In the genomic region with DNA sequence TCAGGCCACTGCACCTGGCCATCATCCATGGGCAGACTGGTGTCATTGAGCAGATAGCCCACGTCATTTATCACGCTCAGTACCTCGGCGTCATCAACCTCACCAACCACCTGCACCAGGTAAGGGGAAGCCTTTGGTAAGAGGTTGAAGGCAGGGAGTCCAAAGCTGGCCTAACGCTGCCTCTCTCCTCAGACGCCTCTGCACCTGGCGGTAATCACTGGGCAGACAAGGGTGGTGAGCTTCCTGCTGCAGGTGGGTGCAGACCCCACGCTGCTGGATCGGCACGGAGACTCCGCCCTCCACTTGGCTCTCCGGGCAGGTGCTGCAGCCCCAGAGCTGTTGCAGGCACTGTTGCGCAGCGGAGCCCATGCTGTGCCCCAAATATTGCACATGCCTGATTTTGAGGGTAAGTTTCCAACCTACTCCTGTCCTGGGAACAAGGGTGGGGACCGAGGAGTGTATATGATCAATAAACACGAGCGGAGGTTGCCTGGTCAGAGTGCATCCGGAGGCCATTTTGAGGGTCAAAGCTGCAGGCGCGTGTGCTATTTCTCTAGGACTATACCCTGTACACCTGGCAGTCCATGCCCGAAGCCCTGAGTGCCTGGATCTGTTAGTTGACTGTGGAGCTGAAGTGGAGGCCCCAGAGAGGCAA, we compare ENCODE assay signal across 11 mouse cellular contexts. TPM values are rescaled to one million over a fixed set of nuclear protein-coding genes. Genes with fewer than 3 reads are reported as not detected.
DNase-seq lines count a peak whose midpoint lies in the region; ATAC-seq lines count a peak whose summit lies in the region.
"Had no signal": no experiment of that assay in that cellular context is flagged by ENCODE, and none has a peak within 500 bp of the region (broad histone marks: within the 10 kb centered on the region; RNA-seq: fewer than 3 reads in every experiment).

No protein-coding gene starts in this region.

- DNase-seq in gastrocnemius, postnatal 14 days: peak; percentile 4
- no peak for DNase-seq in gastrocnemius, adult 8-10 months (ENCODE audit: low spot score in 2 of 2)
- peak; percentile 21 for DNase-seq in urinary bladder, adult 2 months (ENCODE audit: low spot score)
- DNase-seq in urinary bladder, postnatal 4 days (ENCODE audit: low spot score in 2 of 2): no peak
- no peak for DNase-seq in urinary bladder, postnatal 25 days (ENCODE audit: low spot score)

- peaks cover 45% of the 10 kb centered on the region for H3K27me3 ChIP-seq in megakaryocyte, embryonic 14.5 days (replicated peaks)

- peaks cover 43% of the 10 kb centered on the region for H3K4me1 ChIP-seq in megakaryocyte, embryonic 14.5 days

- H3K4me3 ChIP-seq in megakaryocyte, embryonic 14.5 days (replicated peaks): peak overlapping the region; percentile 40

- no peaks in the 10 kb centered on the region for H3K9me3 ChIP-seq in megakaryocyte, embryonic 14.5 days
- H3K9me3 ChIP-seq: forebrain, embryonic 12.5 days; hindbrain, embryonic 13.5 days; limb, embryonic 15.5 days had no signal

- peaks cover 66% of the 10 kb centered on the region for H3K36me3 ChIP-seq in megakaryocyte, embryonic 14.5 days (replicated peaks; ENCODE audit: low read length)
- H3K36me3 ChIP-seq: forebrain, embryonic 12.5 days had no signal

- ATAC-seq in megakaryocyte, adult 5-6 weeks (ENCODE audit: poor library complexity, severe bottlenecking): no peak
- ATAC-seq in erythroid progenitor cell, adult 5-6 weeks (replicated peaks; ENCODE audit: low FRiP score, poor library complexity, severe bottlenecking): no peak

- intact Hi-C loops in gastrocnemius, postnatal 14 days (cut with DNase I; ENCODE audit: low total_unique reads): no loop called here

RNA-seq across cellular contexts. Expression of gene Nfkb2, which starts 5.7 kb away (rescaled TPM):
- total RNA-seq in gastrocnemius, postnatal 14 days (2021): 10 to 100 TPM in 1 of 2 experiments, 1 to 10 TPM in 1; 9.6 to 10.4 TPM
- total RNA-seq in gastrocnemius, adult 8-10 months (2022): 10 to 100 TPM in 1 of 4 experiments, 1 to 10 TPM in 3; 8.7 to 10.5 (median 9.3) TPM
- 32.0 and 46.7 TPM in 2 replicates for polyA plus RNA-seq in megakaryocyte, embryonic 14.5 days (2012; ENCODE audit: insufficient read depth, low replicate concordance)
- 8.1 and 10.0 TPM in 2 replicates for total RNA-seq in megakaryocyte, adult 5-6 weeks (2015)
- 14.6 and 20.3 TPM in 2 replicates for total RNA-seq in megakaryocyte, adult 5-6 weeks (2017)
- 23.0 and 24.7 TPM in 2 replicates for polyA plus RNA-seq in urinary bladder, adult 2 months (2012; rRNA removed)
- total RNA-seq in erythroid progenitor cell, adult 5-6 weeks (2015; ENCODE audit: low replicate concordance): 1.1 and 1.7 TPM in 2 replicates
- 1.2 and 1.9 TPM in 2 replicates for total RNA-seq in erythroid progenitor cell, adult 5-6 weeks (2017; ENCODE audit: low replicate concordance)

RNA-seq across cellular contexts. Expression of gene Psd, which starts 17.2 kb away (rescaled TPM):
- 1 to 10 TPM; 1.4 to 1.9 TPM for total RNA-seq in gastrocnemius, postnatal 14 days (2021)
- under 1 TPM in 2 of 4 experiments, not detected in 2; 0.15 to 0.19 TPM for total RNA-seq in gastrocnemius, adult 8-10 months (2022)
- 0.19 TPM in 1 of 2 replicates, not detected in the other for polyA plus RNA-seq in megakaryocyte, embryonic 14.5 days (2012; ENCODE audit: insufficient read depth, low replicate concordance)
- 0.11 and 0.36 TPM in 2 replicates for total RNA-seq in megakaryocyte, adult 5-6 weeks (2015)
- not detected in 2 replicates for total RNA-seq in megakaryocyte, adult 5-6 weeks (2017)
- polyA plus RNA-seq in urinary bladder, adult 2 months (2012; rRNA removed): 156 and 191 TPM in 2 replicates
- not detected in 2 replicates for total RNA-seq in erythroid progenitor cell, adult 5-6 weeks (2015; ENCODE audit: low replicate concordance)
- 2.8 TPM in 1 of 2 replicates, not detected in the other for total RNA-seq in erythroid progenitor cell, adult 5-6 weeks (2017; ENCODE audit: low replicate concordance)

RNA-seq across cellular contexts. Expression of gene Fbxl15, which starts 18.2 kb away (rescaled TPM):
- total RNA-seq in gastrocnemius, postnatal 14 days (2021): 1 to 10 TPM; 2.4 to 2.8 TPM
- total RNA-seq in gastrocnemius, adult 8-10 months (2022): 1 to 10 TPM; 2.0 to 3.9 (median 3.0) TPM
- 17.4 and 18.6 TPM in 2 replicates for polyA plus RNA-seq in megakaryocyte, embryonic 14.5 days (2012; ENCODE audit: insufficient read depth, low replicate concordance)
- total RNA-seq in megakaryocyte, adult 5-6 weeks (2015): 1.9 and 2.1 TPM in 2 replicates
- total RNA-seq in megakaryocyte, adult 5-6 weeks (2017): 1.3 and 1.8 TPM in 2 replicates
- 11.0 and 11.7 TPM in 2 replicates for polyA plus RNA-seq in urinary bladder, adult 2 months (2012; rRNA removed)
- not detected in 2 replicates for total RNA-seq in erythroid progenitor cell, adult 5-6 weeks (2015; ENCODE audit: low replicate concordance)
- total RNA-seq in erythroid progenitor cell, adult 5-6 weeks (2017; ENCODE audit: low replicate concordance): 2.2 TPM in 1 of 2 replicates, not detected in the other

RNA-seq across cellular contexts. Expression of gene Cuedc2, which starts 28.7 kb away (rescaled TPM):
- total RNA-seq in gastrocnemius, postnatal 14 days (2021): 10 to 100 TPM; 68.7 to 79.0 TPM
- total RNA-seq in gastrocnemius, adult 8-10 months (2022): 10 to 100 TPM; 57.5 to 66.3 (median 64.3) TPM
- polyA plus RNA-seq in megakaryocyte, embryonic 14.5 days (2012; ENCODE audit: insufficient read depth, low replicate concordance): 39.1 and 126 TPM in 2 replicates
- 31.3 and 33.1 TPM in 2 replicates for total RNA-seq in megakaryocyte, adult 5-6 weeks (2015)
- 108 and 114 TPM in 2 replicates for total RNA-seq in megakaryocyte, adult 5-6 weeks (2017)
- polyA plus RNA-seq in urinary bladder, adult 2 months (2012; rRNA removed): 114 and 120 TPM in 2 replicates
- 8.4 and 16.2 TPM in 2 replicates for total RNA-seq in erythroid progenitor cell, adult 5-6 weeks (2015; ENCODE audit: low replicate concordance)
- 42.4 and 50.7 TPM in 2 replicates for total RNA-seq in erythroid progenitor cell, adult 5-6 weeks (2017; ENCODE audit: low replicate concordance)

RNA-seq across cellular contexts. Expression of gene Mfsd13a, which starts 31.1 kb away (rescaled TPM):
- total RNA-seq in gastrocnemius, postnatal 14 days (2021): 1 to 10 TPM; 1.1 TPM
- 1 to 10 TPM; 1.1 to 2.2 (median 1.9) TPM for total RNA-seq in gastrocnemius, adult 8-10 months (2022)
- polyA plus RNA-seq in megakaryocyte, embryonic 14.5 days (2012; ENCODE audit: insufficient read depth, low replicate concordance): 8.8 and 9.9 TPM in 2 replicates
- total RNA-seq in megakaryocyte, adult 5-6 weeks (2015): 17.2 and 18.1 TPM in 2 replicates
- total RNA-seq in megakaryocyte, adult 5-6 weeks (2017): 8.1 and 11.7 TPM in 2 replicates
- polyA plus RNA-seq in urinary bladder, adult 2 months (2012; rRNA removed): 4.8 and 5.2 TPM in 2 replicates
- 4.6 and 6.1 TPM in 2 replicates for total RNA-seq in erythroid progenitor cell, adult 5-6 weeks (2015; ENCODE audit: low replicate concordance)
- total RNA-seq in erythroid progenitor cell, adult 5-6 weeks (2017; ENCODE audit: low replicate concordance): 1.4 and 6.2 TPM in 2 replicates

Comparison
In these comparisons a context has a peak if more than half of its experiments do, and no peak if none do; other contexts are left out.
1. DNase-seq: peak in gastrocnemius, postnatal 14 days (single experiment) and urinary bladder, adult 2 months (single experiment); none in gastrocnemius, adult 8-10 months (0 of 2), urinary bladder, postnatal 4 days (0 of 2) and urinary bladder, postnatal 25 days (single experiment).